Mouse (Mus musculus) liver, embryonic 12.5 days (tissue): ENCODE measurements at regions not wholly inside any gene's neighbourhood (a gene's known extent, or its start where the extent isn't known, plus 50 kb on each side); places are given as distances from the start of the nearest gene placed in this dataset.
"Not testable (repeated sequence)": the region's sequence is repeated elsewhere in the genome, so short reads cannot be mapped to it uniquely, and the experiment has no call there.

Experiments
- ATAC-seq: fragments of 200-750 bp; cut with Nextera tagmentation; 2 replicates; pipeline ENCODE4 v1.8.0; 2017; ENCODE audit warnings: moderate number of reproducible peaks, mild to moderate bottlenecking, moderate library complexity
- H3K27ac ChIP-seq: fragments of 300-500 bp; sonication (generic); 2 replicates; pipeline ENCODE4 v1.5.1; 2016; ENCODE audit warnings: mild to moderate bottlenecking
- H3K27me3 ChIP-seq: fragments of 300-500 bp; sonication (generic); replicated peaks from 2 replicates; pipeline ENCODE4 v1.6.1; 2016; ENCODE audit warnings: mild to moderate bottlenecking, moderate library complexity
- H3K36me3 ChIP-seq: fragments of 300-500 bp; sonication (generic); 2 replicates; pipeline ENCODE4 v1.6.1; 2016; ENCODE audit warnings: mild to moderate bottlenecking, moderate library complexity
- H3K4me1 ChIP-seq: fragments of 300-500 bp; sonication (generic); 2 replicates; pipeline ENCODE4 v1.6.1; 2016
- H3K4me2 ChIP-seq: fragments of 300-500 bp; sonication (generic); 2 replicates; pipeline ENCODE4 v1.6.1; 2016; ENCODE audit warnings: mild to moderate bottlenecking, moderate library complexity
- H3K4me3 ChIP-seq: fragments of 300-500 bp; sonication (generic); 2 replicates; pipeline ENCODE4 v1.5.1; 2016; ENCODE audit warnings: mild to moderate bottlenecking, moderate library complexity
- H3K9ac ChIP-seq: fragments of 300-500 bp; sonication (generic); 2 replicates; pipeline ENCODE4 v1.6.1; 2016; ENCODE audit warnings: mild to moderate bottlenecking, moderate library complexity
- H3K9me3 ChIP-seq: fragments of 300-500 bp; sonication (generic); replicated peaks from 2 replicates; pipeline ENCODE4 v1.6.1; 2016; ENCODE audit warnings: mild to moderate bottlenecking, moderate library complexity
- WGBS: fragments of 180-500 bp; shearing (Covaris S2); methylation state at CpG from one replicate; pipeline ENCODE4 v1.1.7; 2016; ENCODE audit not compliant: insufficient replicate concordance; 5-methylcytosine and 5-hydroxymethylcytosine counted together

DNA sequence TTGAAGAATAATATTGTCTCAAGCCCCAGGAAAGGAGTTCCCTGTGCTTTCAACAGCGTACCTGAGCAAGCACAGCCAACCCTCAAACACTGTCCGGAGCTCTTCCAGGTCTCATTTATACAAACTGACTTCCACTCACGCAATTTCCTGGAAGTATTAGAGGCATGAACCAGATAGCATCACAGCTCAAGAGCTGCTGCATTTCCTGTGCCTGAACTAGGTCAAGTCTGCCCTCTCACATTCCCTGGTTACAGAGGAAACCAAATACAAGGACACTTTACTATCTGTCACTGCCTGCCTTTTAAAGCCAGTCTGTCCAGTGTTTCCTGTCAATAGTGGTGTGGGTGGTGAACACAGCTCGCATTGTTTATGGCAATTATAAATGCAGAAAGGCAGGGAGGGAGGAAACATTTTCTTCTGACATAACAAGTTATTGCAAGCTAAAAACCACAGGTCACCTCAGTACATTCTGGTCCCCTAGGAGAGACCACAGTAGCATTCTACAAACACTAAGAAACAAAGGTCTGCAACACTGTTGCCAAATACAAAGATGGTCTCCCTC, 120.3 kb upstream of the Intu start:
- no peaks in the 10 kb centered on the region for H3K9me3 ChIP-seq
- H3K4me1 ChIP-seq = no peaks in the 10 kb centered on the region
- H3K36me3 ChIP-seq = no peaks in the 10 kb centered on the region
- no peak overlapping the region for H3K9ac ChIP-seq
- H3K27ac ChIP-seq = no peak overlapping the region
- H3K4me3 ChIP-seq = no peak overlapping the region
- no peaks in the 10 kb centered on the region for H3K27me3 ChIP-seq
- ATAC-seq = no peak
- no peak overlapping the region for H3K4me2 ChIP-seq
- WGBS = 34% methylated on average over 4 of the region's 4 CpGs

- not testable (repeated sequence) for H3K4me2 ChIP-seq, H3K4me1 ChIP-seq, H3K27ac ChIP-seq, ATAC-seq, H3K36me3 ChIP-seq, H3K9ac ChIP-seq, H3K4me3 ChIP-seq, H3K27me3 ChIP-seq, H3K9me3 ChIP-seq
- WGBS = 66% methylated on average over 18 of the region's 18 CpGs
Measured at GRCm38 (mm10) chr3:40425183-40425844, 105.8 kb upstream of the Intu start.

- Histone ChIP-seq H3K4me2 (no peak overlapping the region), H3K4me3 (no peak overlapping the region), H3K27ac (no peak overlapping the region), H3K27me3 (no peaks in the 10 kb centered on the region), H3K9ac (no peak overlapping the region), H3K36me3 (no peaks in the 10 kb centered on the region), H3K4me1 (no peaks in the 10 kb centered on the region), H3K9me3 (no peaks in the 10 kb centered on the region)
- ATAC-seq = no peak
- 76% methylated on average over 4 of the region's 4 CpGs for WGBS
Measured at GRCm38 (mm10) chr3:40426070-40426469, 105.0 kb upstream of the Intu start.

- Histone ChIP-seq H3K4me2 (no peak overlapping the region), H3K27ac (no peak overlapping the region), H3K4me3 (no peak overlapping the region), H3K4me1 (no peaks in the 10 kb centered on the region), H3K9me3 (no peaks in the 10 kb centered on the region), H3K27me3 (no peaks in the 10 kb centered on the region), H3K9ac (no peak overlapping the region), H3K36me3 (no peaks in the 10 kb centered on the region)
- 55% methylated on average over 5 of the region's 5 CpGs for whole genome bisulfite sequencing
- no peak for ATAC-seq
Measured at GRCm38 (mm10) chr3:40428021-40428420, 103.1 kb upstream of the Intu start.

DNA sequence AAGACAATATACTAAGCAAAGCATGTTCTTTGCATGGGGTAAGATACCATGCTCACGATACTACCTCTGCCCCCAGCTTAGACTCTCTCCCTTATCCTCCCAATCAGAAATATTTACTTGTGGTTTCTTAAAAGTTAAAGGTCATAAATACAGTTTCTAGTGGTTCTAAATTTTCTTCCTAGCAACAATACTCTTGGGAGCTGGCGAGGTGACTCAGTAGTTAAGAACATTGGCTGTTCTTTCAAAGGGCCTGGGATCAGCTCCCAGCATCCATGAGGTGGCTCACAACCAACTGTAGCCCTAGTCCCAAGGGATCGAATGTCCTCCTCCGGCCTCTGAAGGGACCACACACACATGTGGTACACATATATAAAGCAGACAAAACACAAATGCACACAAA, 92.8 kb upstream of the Intu start:
- no peak overlapping the region for H3K9ac ChIP-seq
- 74% methylated on average over 4 of the region's 4 CpGs for WGBS
- H3K27ac ChIP-seq = no peak overlapping the region

GRCm38 (mm10) chr3:40441092-40442036, 89.7 kb upstream of the Intu start:
- Histone ChIP-seq H3K27ac (no peak overlapping the region), H3K4me3 (no peak overlapping the region), H3K4me1 (no peaks in the 10 kb centered on the region), H3K4me2 (no peak overlapping the region), H3K9ac (no peak overlapping the region), H3K27me3 (no peaks in the 10 kb centered on the region), H3K36me3 (no peaks in the 10 kb centered on the region), H3K9me3 (no peaks in the 10 kb centered on the region)
- WGBS = 42% methylated on average over 14 of the region's 14 CpGs
- no peak for ATAC-seq

More for the DNA sequence above, 92.8 kb upstream of the Intu start:
- H3K9me3 ChIP-seq = no peaks in the 10 kb centered on the region
- no peak overlapping the region for H3K4me3 ChIP-seq
- H3K4me2 ChIP-seq = no peak overlapping the region
- H3K4me1 ChIP-seq = no peaks in the 10 kb centered on the region
- no peaks in the 10 kb centered on the region for H3K27me3 ChIP-seq
- no peaks in the 10 kb centered on the region for H3K36me3 ChIP-seq
- no peak for ATAC-seq

GRCm38 (mm10) chr3:40443788-40444595, 87.1 kb upstream of the Intu start:
- Histone ChIP-seq H3K9me3 (no peaks in the 10 kb centered on the region), H3K4me3 (no peak overlapping the region), H3K4me1 (no peaks in the 10 kb centered on the region), H3K4me2 (0 out of 2 replicates have a peak overlapping the region, but pooled peaks have one; percentile 13), H3K36me3 (no peaks in the 10 kb centered on the region), H3K27me3 (no peaks in the 10 kb centered on the region), H3K9ac (no peak overlapping the region), H3K27ac (no peak overlapping the region)
- ATAC-seq = no peak
- WGBS = 33% methylated on average over 20 of the region's 20 CpGs

- H3K9me3 ChIP-seq = no peaks in the 10 kb centered on the region
- no peaks in the 10 kb centered on the region for H3K27me3 ChIP-seq
- H3K4me3 ChIP-seq = no peak overlapping the region
- H3K9ac ChIP-seq = no peak overlapping the region
- no peak overlapping the region for H3K4me2 ChIP-seq
- H3K36me3 ChIP-seq = no peaks in the 10 kb centered on the region
- no peak for ATAC-seq
- no peaks in the 10 kb centered on the region for H3K4me1 ChIP-seq
- no peak overlapping the region for H3K27ac ChIP-seq
- 69% methylated on average over 5 of the region's 5 CpGs for WGBS
Measured at GRCm38 (mm10) chr3:40452958-40453357, 78.1 kb upstream of the Intu start.

- 51% methylated on average over 4 of the region's 4 CpGs for WGBS
- H3K4me2 ChIP-seq = no peak overlapping the region
- no peak overlapping the region for H3K4me3 ChIP-seq
- no peaks in the 10 kb centered on the region for H3K36me3 ChIP-seq
- H3K27ac ChIP-seq = no peak overlapping the region
- ATAC-seq = no peak
- H3K9me3 ChIP-seq = no peaks in the 10 kb centered on the region
- no peaks in the 10 kb centered on the region for H3K4me1 ChIP-seq
- H3K9ac ChIP-seq = no peak overlapping the region
- H3K27me3 ChIP-seq = no peaks in the 10 kb centered on the region
Measured at GRCm38 (mm10) chr3:40453552-40453951, 77.5 kb upstream of the Intu start.

DNA sequence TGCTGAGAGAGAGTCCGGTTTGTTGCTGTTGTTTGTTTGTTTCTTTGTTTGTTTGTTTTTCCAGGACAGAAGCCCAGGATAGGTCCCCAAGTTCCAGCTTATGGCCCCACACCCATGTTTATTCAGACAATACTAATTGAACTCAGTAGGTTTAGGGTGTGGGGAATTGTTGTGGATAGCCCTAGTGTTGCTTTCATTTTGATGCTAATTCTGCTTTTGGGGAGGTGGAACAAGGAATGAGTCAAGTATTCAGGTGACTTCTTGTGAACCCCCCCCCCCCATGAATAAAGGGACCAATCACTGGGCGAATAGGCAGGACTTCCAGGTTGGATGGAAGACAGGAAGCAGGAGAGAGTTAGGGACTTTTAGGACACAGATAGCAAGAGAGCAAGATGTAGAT, 75.0 kb upstream of the Intu start:
- Histone ChIP-seq H3K4me3 (no peak overlapping the region), H3K9me3 (no peaks in the 10 kb centered on the region), H3K9ac (no peak overlapping the region), H3K27me3 (no peaks in the 10 kb centered on the region), H3K27ac (no peak overlapping the region), H3K4me2 (no peak overlapping the region), H3K4me1 (no peaks in the 10 kb centered on the region), H3K36me3 (no peaks in the 10 kb centered on the region)
- no peak for ATAC-seq
- WGBS = 62% methylated on average over 2 of the region's 2 CpGs

DNA sequence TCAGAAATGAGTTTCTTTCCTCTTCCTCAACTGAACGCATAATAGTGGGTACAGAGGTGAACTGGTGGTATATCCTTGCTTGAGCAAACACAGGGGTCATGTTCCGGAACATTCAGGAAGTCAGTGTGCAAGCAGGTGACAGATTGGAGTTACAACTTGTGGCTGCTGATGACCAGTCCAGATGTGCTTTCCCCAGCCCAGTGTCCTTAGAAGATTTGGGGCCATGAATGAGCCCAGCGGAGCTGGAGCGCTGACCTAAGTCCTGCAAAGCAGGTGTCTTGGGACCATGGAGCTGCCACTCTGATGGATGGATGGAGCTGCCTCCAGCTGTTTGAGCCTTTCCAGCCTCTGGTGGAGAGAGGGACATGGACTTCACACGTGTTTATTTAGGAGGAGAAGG, 72.6 kb upstream of the Intu start:
- Histone ChIP-seq H3K9me3 (no peaks in the 10 kb centered on the region), H3K27me3 (no peaks in the 10 kb centered on the region), H3K9ac (no peak overlapping the region), H3K27ac (no peak overlapping the region), H3K4me1 (no peaks in the 10 kb centered on the region), H3K36me3 (no peaks in the 10 kb centered on the region), H3K4me2 (no peak overlapping the region), H3K4me3 (no peak overlapping the region)
- WGBS = 69% methylated on average over 5 of the region's 5 CpGs
- ATAC-seq = no peak
